Mouse (Mus musculus) C2C12 (cell line): ENCODE results near the gene Gcsh. TPM values are rescaled to one million over a fixed set of nuclear protein-coding genes. Genes with fewer than 3 reads are reported as not detected.

ENCODE experiments used
- H3K27me3 ChIP-seq: one replicate; pipeline ENCODE4 v1.6.1; 2011; ENCODE audit not compliant: control insufficient read depth, insufficient read depth, insufficient read length
- H3K36me3 ChIP-seq: one replicate; pipeline ENCODE4 v1.6.1; 2011; ENCODE audit not compliant: control insufficient read depth, insufficient read depth
- H3K4me3 ChIP-seq: one replicate; pipeline ENCODE4 v1.5.1; 2011; ENCODE audit warnings: mild to moderate bottlenecking, control low read depth; ENCODE audit not compliant: poor library complexity, insufficient read depth, severe bottlenecking
- H3K79me2 ChIP-seq: one replicate; pipeline ENCODE4 v1.6.1; 2011; ENCODE audit not compliant: control insufficient read depth, insufficient read depth
- H3K79me3 ChIP-seq: one replicate; pipeline ENCODE4 v1.6.1; 2011; ENCODE audit warnings: low read depth, control low read depth
- H3ac ChIP-seq: one replicate; pipeline ENCODE3; 2011; ENCODE audit warnings: low read depth; ENCODE audit not compliant: control insufficient read depth, insufficient read length
- CEBPB ChIP-seq: IDR thresholded peaks from one replicate; pipeline ENCODE4 v1.6.1; 2011; ENCODE audit warnings: low read depth, mild to moderate bottlenecking, control low read depth, moderate library complexity
- CTCF ChIP-seq: IDR thresholded peaks from one replicate; pipeline ENCODE4 v1.5.1; 2011; ENCODE audit not compliant: control insufficient read depth, insufficient read depth, insufficient read length
- FOSL1 ChIP-seq: IDR thresholded peaks from one replicate; pipeline ENCODE4 v1.8.0; 2011; ENCODE audit warnings: mild to moderate bottlenecking, low read length; ENCODE audit not compliant: poor library complexity, insufficient read depth, severe bottlenecking
- MAX ChIP-seq: IDR thresholded peaks from one replicate; pipeline ENCODE4 v1.6.1; 2011; ENCODE audit warnings: mild to moderate bottlenecking, control low read depth
- MYOD1 ChIP-seq: IDR thresholded peaks from one replicate; pipeline ENCODE4 v1.6.1; 2011; ENCODE audit warnings: low read depth; ENCODE audit not compliant: control insufficient read depth, insufficient read length
- MYOG ChIP-seq: IDR thresholded peaks from one replicate; pipeline ENCODE4 v1.6.1; 2011; ENCODE audit not compliant: control insufficient read depth, insufficient read length; ENCODE audit errors: extremely low read depth
- USF1 ChIP-seq: IDR thresholded peaks from one replicate; pipeline ENCODE4 v1.6.1; 2011; ENCODE audit warnings: low read depth, mild to moderate bottlenecking, control low read depth, moderate library complexity
- polyA plus RNA-seq: library from polyadenylated mRNA; unstranded; fragments of >200 nt; fragmentation: generic; extraction: Trizol; gene quantifications from one replicate; pipeline ENCODE4 v1.2.1, GENCODE M21; 2012; ENCODE audit warnings: missing spikeins

Gene Gcsh
- polyA plus RNA-seq, 1 experiment = 27.6 TPM

GRCm38 (mm10) chr8:116942284-116943058, 50.9 kb downstream of the Gcsh start:
- H3ac ChIP-seq = no peak overlapping the region
- peaks cover 4% of the 10 kb centered on the region for H3K36me3 ChIP-seq
- TF ChIP-seq CTCF = no peak
- no peaks in the 10 kb centered on the region for H3K27me3 ChIP-seq
- peaks cover 13% of the 10 kb centered on the region for H3K79me2 ChIP-seq
- no peak overlapping the region for H3K4me3 ChIP-seq
- H3K79me3 ChIP-seq = no peaks in the 10 kb centered on the region

- Histone ChIP-seq H3K79me3 (no peaks in the 10 kb centered on the region), H3K36me3 (peaks cover 63% of the 10 kb centered on the region), H3K79me2 (no peaks in the 10 kb centered on the region), H3K4me3 (no peak overlapping the region), H3ac (no peak overlapping the region), H3K27me3 (no peaks in the 10 kb centered on the region)
- TF ChIP-seq FOSL1 (no peak), MYOG (no peak), USF1 (no peak), CTCF (no peak), CEBPB (no peak), MAX (no peak), MYOD1 (no peak)
Measured at GRCm38 (mm10) chr8:116935506-116935905, 57.8 kb downstream of the Gcsh start.

- Histone ChIP-seq H3ac (no peak overlapping the region), H3K27me3 (no peaks in the 10 kb centered on the region), H3K36me3 (peaks cover 65% of the 10 kb centered on the region), H3K79me3 (no peaks in the 10 kb centered on the region), H3K4me3 (no peak overlapping the region), H3K79me2 (no peaks in the 10 kb centered on the region)
- TF ChIP-seq MYOG = no peak
- TF ChIP-seq FOSL1 = no peak
- no peak for TF ChIP-seq USF1
- TF ChIP-seq CEBPB = no peak
- no peak for TF ChIP-seq MAX
- no peak for TF ChIP-seq CTCF
- no peak for TF ChIP-seq MYOD1
Measured at GRCm38 (mm10) chr8:116934976-116935375, 58.4 kb downstream of the Gcsh start.

Other genes starting within 250 kb of the Gcsh start
- 55.1 TPM for gene Cmc2, start 72.1 kb downstream of the Gcsh start, polyA plus RNA-seq
- gene Cenpn, start 71.8 kb downstream of the Gcsh start, polyA plus RNA-seq = 22.0 TPM
- 5.8 TPM for gene Atmin, start 50.1 kb downstream of the Gcsh start, polyA plus RNA-seq
- 0.69 TPM for gene 1700030J22Rik, start 14.6 kb downstream of the Gcsh start, polyA plus RNA-seq
- not detected for gene Pkd1l2, start 88.9 kb upstream of the Gcsh start, polyA plus RNA-seq
- not detected for gene Bco1, start 102.3 kb upstream of the Gcsh start, polyA plus RNA-seq
- gene Gan, start 164.6 kb upstream of the Gcsh start, polyA plus RNA-seq = 2.7 TPM